Mouse (Mus musculus) myocyte (in vitro differentiated cells): ENCODE data around the gene Brinp1. TPM values are rescaled to one million over a fixed set of nuclear protein-coding genes. Genes with fewer than 3 reads are reported as not detected.

Experiments
- H3K27me3 ChIP-seq: one replicate; pipeline ENCODE4 v1.6.1; 2011; ENCODE audit not compliant: control insufficient read depth, insufficient read depth, insufficient read length
- H3K36me3 ChIP-seq: one replicate; pipeline ENCODE4 v1.6.1; 2011; ENCODE audit not compliant: control insufficient read depth, insufficient read depth
- H3K4me2 ChIP-seq: one replicate; pipeline ENCODE4 v1.6.1; 2011; ENCODE audit warnings: low read depth, control low read depth
- H3K4me3 ChIP-seq: one replicate; pipeline ENCODE4 v1.5.1; 2011; ENCODE audit warnings: mild to moderate bottlenecking, control low read depth, moderate library complexity
- H3K79me2 ChIP-seq: one replicate; pipeline ENCODE4 v1.6.1; 2011; ENCODE audit not compliant: control insufficient read depth, insufficient read depth
- H3ac ChIP-seq: one replicate; pipeline ENCODE4 v1.6.1; 2011; ENCODE audit not compliant: control insufficient read depth, insufficient read length
- CEBPB ChIP-seq: IDR thresholded peaks from 2 replicates; pipeline ENCODE4 v1.6.1; 2011; ENCODE audit warnings: mild to moderate bottlenecking, moderate library complexity; ENCODE audit not compliant: poor library complexity, insufficient read depth, severe bottlenecking
- E2F4 ChIP-seq: IDR thresholded peaks from one replicate; pipeline ENCODE4 v1.6.1; 2011; ENCODE audit warnings: mild to moderate bottlenecking, control low read depth, moderate library complexity; ENCODE audit not compliant: insufficient read depth
- MAX ChIP-seq: IDR thresholded peaks from one replicate; pipeline ENCODE4 v1.6.1; 2011; ENCODE audit warnings: low read depth, mild to moderate bottlenecking, control low read depth
- MYOD1 ChIP-seq, 3 experiments: IDR thresholded peaks; one replicate each; pipeline ENCODE4 v1.6.1; 2011; ENCODE audit warnings: control low read depth in 2 of 3, low read depth in 2 of 3, mild to moderate bottlenecking in 2 of 3, moderate library complexity in 1 of 3; ENCODE audit not compliant: insufficient read length in 2 of 3, control insufficient read depth in 1 of 3
- MYOG ChIP-seq, 3 experiments: IDR thresholded peaks; one replicate each; pipeline ENCODE4 v1.6.1; 2011; ENCODE audit warnings: control low read depth in 2 of 3, low read depth in 2 of 3, mild to moderate bottlenecking in 2 of 3; ENCODE audit not compliant: insufficient read length in 2 of 3, control insufficient read depth in 1 of 3, insufficient read depth in 1 of 3
- POLR2A ChIP-seq: IDR thresholded peaks from one replicate; pipeline ENCODE4 v1.6.1; 2011; ENCODE audit warnings: low read depth, mild to moderate bottlenecking, control low read depth, moderate library complexity; ENCODE audit not compliant: insufficient read length
- POLR2AphosphoS2 ChIP-seq: IDR thresholded peaks from one replicate; pipeline ENCODE4 v1.6.1; 2011; ENCODE audit warnings: low read depth, control low read depth; ENCODE audit not compliant: insufficient read length
- REST ChIP-seq: IDR thresholded peaks from one replicate; pipeline ENCODE4 v1.6.1; 2011; ENCODE audit warnings: mild to moderate bottlenecking, control low read depth, moderate library complexity; ENCODE audit not compliant: insufficient read depth, insufficient read length
- SRF ChIP-seq: IDR thresholded peaks from one replicate; pipeline ENCODE4 v1.6.1; 2011; ENCODE audit warnings: low read depth; ENCODE audit not compliant: control insufficient read depth, insufficient read length
- TCF12 ChIP-seq: IDR thresholded peaks from one replicate; pipeline ENCODE4 v1.6.1; 2011; ENCODE audit warnings: mild to moderate bottlenecking, control low read depth; ENCODE audit not compliant: poor library complexity, insufficient read depth, severe bottlenecking
- TCF3 ChIP-seq: IDR thresholded peaks from one replicate; pipeline ENCODE4 v1.6.1; 2011; ENCODE audit warnings: low read depth, control low read depth; ENCODE audit not compliant: insufficient read length
- USF1 ChIP-seq: IDR thresholded peaks from one replicate; pipeline ENCODE4 v1.6.1; 2011; ENCODE audit warnings: low read depth, mild to moderate bottlenecking, control low read depth, moderate library complexity
- polyA plus RNA-seq: library from polyadenylated mRNA; unstranded; fragments of >200 nt; fragmentation: generic; extraction: Trizol; gene quantifications from one replicate; pipeline ENCODE4 v1.2.1, GENCODE M21; 2012; ENCODE audit warnings: missing spikeins

Brinp1 gene
- polyA plus RNA-seq, 1 experiment, result 0.02 TPM

- Histone ChIP-seq H3K4me3 (no peak overlapping the region), H3K79me2 (no peaks in the 10 kb centered on the region), H3K27me3 (no peaks in the 10 kb centered on the region), H3ac (no peak overlapping the region), H3K36me3 (no peaks in the 10 kb centered on the region), H3K4me2 (no peak overlapping the region)
- TF ChIP-seq SRF (no peak), POLR2AphosphoS2 (no peak), MYOD1 (IDR thresholded peaks at IDR 0.05; ENCODE audit: control insufficient read depth in 1 of 3, insufficient read length in 2 of 3, low read depth in 2 of 3) (no peak), E2F4 (no peak), TCF3 (no peak), MYOG (IDR thresholded peaks at IDR 0.05; ENCODE audit: control insufficient read depth in 1 of 3, insufficient read depth in 1 of 3, insufficient read length in 2 of 3, low read depth in 2 of 3) (no peak), TCF12 (no peak), MAX (no peak), USF1 (no peak), POLR2A (no peak), CEBPB (no peak)
Observed at GRCm38 (mm10) chr4:68942938-68943337, 11.3 kb downstream of the Brinp1 start.

DNA sequence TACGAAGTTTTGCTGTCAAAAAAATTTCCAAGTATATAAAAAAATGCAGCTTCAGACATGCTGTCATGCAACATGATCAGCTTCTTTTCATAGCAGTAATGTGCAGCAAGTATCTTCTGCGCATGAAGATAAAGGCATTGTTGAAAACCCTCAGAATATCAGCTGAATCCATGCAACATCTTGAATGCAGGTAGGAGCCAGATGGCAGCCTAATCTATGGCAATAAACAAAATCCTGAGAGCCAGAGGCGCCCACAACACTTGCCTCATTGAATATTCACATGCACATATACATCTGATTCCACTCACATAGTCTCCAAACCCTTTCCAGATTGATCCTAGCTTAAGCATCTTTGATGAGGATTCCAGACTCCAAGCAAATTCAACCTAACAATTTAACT, 24.2 kb downstream of the Brinp1 start:
- H3K36me3 ChIP-seq, result no peaks in the 10 kb centered on the region
- H3K4me3 ChIP-seq, result no peak overlapping the region
- H3K4me2 ChIP-seq, result no peak overlapping the region
- H3K27me3 ChIP-seq, result no peaks in the 10 kb centered on the region
- TF ChIP-seq E2F4 (no peak), MYOG (IDR thresholded peaks at IDR 0.05; ENCODE audit: control insufficient read depth in 1 of 3, insufficient read depth in 1 of 3, insufficient read length in 2 of 3, low read depth in 2 of 3) (no peak), MYOD1 (IDR thresholded peaks at IDR 0.05; ENCODE audit: control insufficient read depth in 1 of 3, insufficient read length in 2 of 3, low read depth in 2 of 3) (no peak), SRF (no peak), POLR2AphosphoS2 (no peak), TCF12 (no peak), MAX (no peak), POLR2A (no peak), TCF3 (no peak), REST (no peak), CEBPB (no peak), USF1 (no peak)
- H3ac ChIP-seq, result no peak overlapping the region
- H3K79me2 ChIP-seq, result no peaks in the 10 kb centered on the region

DNA sequence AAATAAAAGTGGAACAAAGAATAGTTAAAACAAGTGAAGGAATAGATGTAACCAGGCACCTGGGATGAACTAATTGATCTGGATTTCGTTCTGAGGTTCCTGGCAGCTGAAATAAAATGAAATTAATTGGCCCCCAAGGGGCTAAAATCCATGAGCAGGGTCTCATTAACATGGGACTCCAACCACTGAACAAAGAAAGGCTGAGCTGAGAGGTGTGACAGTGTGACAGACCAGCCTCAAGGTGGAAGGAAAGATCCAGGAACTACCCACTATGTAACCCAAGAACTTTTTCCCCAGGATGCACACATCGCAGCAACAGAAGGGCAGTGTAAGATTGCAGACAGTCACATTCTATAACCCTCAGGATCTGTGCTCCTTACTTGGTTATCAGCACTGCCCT, 28.1 kb downstream of the Brinp1 start:
- no peaks in the 10 kb centered on the region for H3K27me3 ChIP-seq
- TF ChIP-seq CEBPB, result no peak
- TF ChIP-seq REST, result no peak
- no peak overlapping the region for H3K4me2 ChIP-seq
- H3K36me3 ChIP-seq, result no peaks in the 10 kb centered on the region
- no peaks in the 10 kb centered on the region for H3K79me2 ChIP-seq
- H3ac ChIP-seq, result no peak overlapping the region
- no peak overlapping the region for H3K4me3 ChIP-seq

DNA sequence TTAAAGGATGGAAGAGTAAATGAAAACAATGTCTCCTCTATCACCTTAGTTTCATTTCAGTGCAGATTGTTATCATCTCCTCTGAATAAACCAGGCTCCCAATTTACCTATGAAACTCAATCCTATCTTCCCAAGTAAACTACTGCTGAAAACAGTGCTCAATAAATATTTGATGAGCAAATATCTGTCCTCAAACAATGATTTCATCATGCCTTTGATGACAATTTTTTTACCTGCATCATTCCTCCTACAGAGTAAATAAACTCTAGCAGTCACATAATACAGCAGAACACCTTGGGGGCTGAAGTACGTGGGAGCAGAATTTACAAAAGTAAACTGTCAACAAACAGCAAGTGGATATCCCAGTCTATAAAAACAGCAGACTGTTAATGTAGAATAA, 31.3 kb downstream of the Brinp1 start:
- no peaks in the 10 kb centered on the region for H3K79me2 ChIP-seq

GRCm38 (mm10) chr4:68922504-68922903, 31.7 kb downstream of the Brinp1 start:
- H3K79me2 ChIP-seq, result no peaks in the 10 kb centered on the region
- TF ChIP-seq POLR2A (no peak), MAX (no peak), CEBPB (no peak), USF1 (no peak), SRF (no peak), TCF12 (no peak), MYOD1 (IDR thresholded peaks at IDR 0.05; ENCODE audit: control insufficient read depth in 1 of 3, insufficient read length in 2 of 3, low read depth in 2 of 3) (no peak), TCF3 (no peak), POLR2AphosphoS2 (no peak), MYOG (IDR thresholded peaks at IDR 0.05; ENCODE audit: control insufficient read depth in 1 of 3, insufficient read depth in 1 of 3, insufficient read length in 2 of 3, low read depth in 2 of 3) (no peak), REST (no peak), E2F4 (no peak)
- no peak overlapping the region for H3K4me2 ChIP-seq
- no peaks in the 10 kb centered on the region for H3K36me3 ChIP-seq
- no peaks in the 10 kb centered on the region for H3K27me3 ChIP-seq
- no peak overlapping the region for H3K4me3 ChIP-seq
- no peak overlapping the region for H3ac ChIP-seq

More for the DNA sequence above, 31.3 kb downstream of the Brinp1 start:
- no peak overlapping the region for H3ac ChIP-seq
- no peak overlapping the region for H3K4me3 ChIP-seq
- no peak overlapping the region for H3K4me2 ChIP-seq
- H3K36me3 ChIP-seq, result no peaks in the 10 kb centered on the region
- H3K27me3 ChIP-seq, result no peaks in the 10 kb centered on the region
- TF ChIP-seq POLR2A, result no peak
- no peak for TF ChIP-seq POLR2AphosphoS2
- no peak for TF ChIP-seq MYOG (IDR thresholded peaks at IDR 0.05; ENCODE audit: control insufficient read depth in 1 of 3, insufficient read depth in 1 of 3, insufficient read length in 2 of 3, low read depth in 2 of 3)
- no peak for TF ChIP-seq SRF
- no peak for TF ChIP-seq E2F4
- TF ChIP-seq CEBPB, result no peak
- no peak for TF ChIP-seq USF1
- no peak for TF ChIP-seq TCF12
- no peak for TF ChIP-seq MAX
- TF ChIP-seq MYOD1 (IDR thresholded peaks at IDR 0.05; ENCODE audit: control insufficient read depth in 1 of 3, insufficient read length in 2 of 3, low read depth in 2 of 3), result no peak
- no peak for TF ChIP-seq REST
- TF ChIP-seq TCF3, result no peak
